Comparison of ENCODE assay signal across 22 mouse cellular contexts in genomic region chr2:29849041-29849440, GRCm38 (mm10). TPM values are rescaled to one million over a fixed set of nuclear protein-coding genes. Genes with fewer than 3 reads are reported as not detected.
A peak's percentile ranks its signal among the peaks of the same experiment; 100 is the strongest.
DNase-seq lines count a peak whose midpoint lies in the region; ATAC-seq lines count a peak whose summit lies in the region.
"Had no signal": no experiment of that assay in that cellular context is flagged by ENCODE, and none has a peak within 500 bp of the region (broad histone marks: within the 10 kb centered on the region; RNA-seq: fewer than 3 reads in every experiment).

No protein-coding gene starts in this region.

- DNase-seq in hindbrain, embryonic 10.5 days (ENCODE audit: low spot score), result no peak
- DNase-seq in CD4-positive helper T cell, adult 2 months (ENCODE audit: low read depth, low spot score), result peak; percentile 23
- peak; percentile 53 for DNase-seq in induced T-regulatory cell, adult 2 months (ENCODE audit: low read depth)
- no peak for DNase-seq in gastrocnemius, postnatal 36 days
- DNase-seq: cerebellum, adult 8-10 months; gastrocnemius, postnatal 10 days; heart, adult 2 months; heart, postnatal 36 days; kidney, postnatal 4 days; lung, postnatal 4 days; right cerebral cortex, postnatal 4 days had no signal

- peaks cover 48% of the 10 kb centered on the region for H3K27me3 ChIP-seq in hindbrain, embryonic 10.5 days (ENCODE audit: insufficient read depth, poor library complexity, severe bottlenecking)
- H3K27me3 ChIP-seq in hindbrain, embryonic 16.5 days (replicated peaks; ENCODE audit: control insufficient read depth, insufficient read depth, low read length), result no peaks in the 10 kb centered on the region
- H3K27me3 ChIP-seq in midbrain, embryonic 12.5 days, result 0 out of 2 replicates have a peak, but pooled peaks cover 10% of the 10 kb centered on the region
- no peaks in the 10 kb centered on the region; the same call in 1 of the 2 replicates for H3K27me3 ChIP-seq in midbrain, embryonic 16.5 days (ENCODE audit: control insufficient read depth, insufficient read depth, low read depth, low read length)
- peaks cover 33% of the 10 kb centered on the region for H3K27me3 ChIP-seq in intestine, embryonic 15.5 days (replicated peaks)
- H3K27me3 ChIP-seq: CH12.LX had no signal

- WGBS in hindbrain, embryonic 10.5 days, result 45% methylated on average over 8 of the region's 8 CpGs
- WGBS in hindbrain, embryonic 16.5 days, result 31% methylated on average over 8 of the region's 8 CpGs
- 45% methylated on average over 8 of the region's 8 CpGs for WGBS in midbrain, embryonic 12.5 days
- 42% methylated on average over 8 of the region's 8 CpGs for WGBS in midbrain, embryonic 16.5 days
- 73% methylated on average over 8 of the region's 8 CpGs for WGBS in intestine, embryonic 15.5 days

- H3K4me2 ChIP-seq in hindbrain, embryonic 16.5 days (ENCODE audit: low read length), result no peak overlapping the region
- H3K4me2 ChIP-seq in midbrain, embryonic 12.5 days (replicated peaks), result no peak overlapping the region
- H3K4me2 ChIP-seq in midbrain, embryonic 16.5 days (ENCODE audit: low read length), result no peak overlapping the region
- H3K4me2 ChIP-seq in intestine, embryonic 15.5 days (replicated peaks), result no peak overlapping the region
- H3K4me2 ChIP-seq: forebrain, embryonic 12.5 days; kidney, embryonic 15.5 days; limb, embryonic 13.5 days; lung, embryonic 15.5 days had no signal

- no peak overlapping the region for H3K9ac ChIP-seq in hindbrain, embryonic 16.5 days (ENCODE audit: low read depth, low read length)
- H3K9ac ChIP-seq in midbrain, embryonic 12.5 days (replicated peaks), result peak overlapping the region; percentile 8; the same call in 1 of the 2 replicates
- no peak overlapping the region for H3K9ac ChIP-seq in midbrain, embryonic 16.5 days (ENCODE audit: low read depth, low read length)
- H3K9ac ChIP-seq in intestine, embryonic 15.5 days, result no peak overlapping the region
- H3K9ac ChIP-seq: forebrain, embryonic 12.5 days; kidney, embryonic 15.5 days; limb, embryonic 13.5 days; liver, embryonic 14.5 days; lung, embryonic 15.5 days had no signal

- no peaks in the 10 kb centered on the region for H3K9me3 ChIP-seq in hindbrain, embryonic 10.5 days
- no peaks in the 10 kb centered on the region for H3K9me3 ChIP-seq in hindbrain, embryonic 16.5 days (ENCODE audit: control insufficient read depth, low read length)
- no peaks in the 10 kb centered on the region for H3K9me3 ChIP-seq in midbrain, embryonic 12.5 days
- H3K9me3 ChIP-seq in midbrain, embryonic 16.5 days (replicated peaks; ENCODE audit: control insufficient read depth, low read length, poor library complexity, severe bottlenecking), result no peaks in the 10 kb centered on the region
- H3K9me3 ChIP-seq in intestine, embryonic 15.5 days, result no peaks in the 10 kb centered on the region
- H3K9me3 ChIP-seq: forebrain, embryonic 12.5 days; kidney, embryonic 15.5 days; limb, embryonic 13.5 days; lung, embryonic 15.5 days had no signal

- peak overlapping the region; percentile 100 for H3K27ac ChIP-seq in hindbrain, embryonic 10.5 days
- no peak overlapping the region for H3K27ac ChIP-seq in hindbrain, embryonic 16.5 days (ENCODE audit: low read depth, low read length)
- H3K27ac ChIP-seq in midbrain, embryonic 12.5 days (replicated peaks), result no peak overlapping the region
- H3K27ac ChIP-seq in midbrain, embryonic 16.5 days (ENCODE audit: low read length), result no peak overlapping the region
- H3K27ac ChIP-seq in intestine, embryonic 15.5 days, result no peak overlapping the region
- H3K27ac ChIP-seq: forebrain, embryonic 12.5 days; heart, adult 2 months; kidney, embryonic 15.5 days; limb, embryonic 13.5 days; liver, embryonic 14.5 days; lung, embryonic 15.5 days had no signal

- H3K4me3 ChIP-seq in hindbrain, embryonic 10.5 days, result no peak overlapping the region
- H3K4me3 ChIP-seq in hindbrain, embryonic 16.5 days (ENCODE audit: low read length), result no peak overlapping the region
- no peak overlapping the region for H3K4me3 ChIP-seq in midbrain, embryonic 12.5 days
- no peak overlapping the region for H3K4me3 ChIP-seq in midbrain, embryonic 16.5 days (ENCODE audit: low read depth, low read length)
- H3K4me3 ChIP-seq in intestine, embryonic 15.5 days (replicated peaks), result no peak overlapping the region
- H3K4me3 ChIP-seq: forebrain, embryonic 12.5 days; heart, adult 2 months; kidney, embryonic 15.5 days; limb, embryonic 13.5 days; lung, embryonic 15.5 days had no signal

- no peak for ATAC-seq in hindbrain, embryonic 16.5 days
- ATAC-seq in midbrain, embryonic 12.5 days (ENCODE audit: low FRiP score, low read depth), result no peak
- no peak for ATAC-seq in midbrain, embryonic 16.5 days
- no peak for ATAC-seq in intestine, embryonic 15.5 days
- ATAC-seq: intestine, postnatal 0 days had no signal

- peaks cover 97% of the 10 kb centered on the region for H3K4me1 ChIP-seq in hindbrain, embryonic 10.5 days (replicated peaks)
- H3K4me1 ChIP-seq in hindbrain, embryonic 16.5 days (ENCODE audit: control insufficient read depth, insufficient read depth, low read depth, low read length), result peaks cover 32% of the 10 kb centered on the region
- peaks cover 54% of the 10 kb centered on the region for H3K4me1 ChIP-seq in midbrain, embryonic 12.5 days
- peaks cover 22% of the 10 kb centered on the region; the same call in 1 of the 2 replicates for H3K4me1 ChIP-seq in midbrain, embryonic 16.5 days (ENCODE audit: control insufficient read depth, insufficient read depth, low read length)
- H3K4me1 ChIP-seq in intestine, embryonic 15.5 days (replicated peaks), result peaks cover 10% of the 10 kb centered on the region

- H3K36me3 ChIP-seq in hindbrain, embryonic 10.5 days, result peaks cover 18% of the 10 kb centered on the region
- H3K36me3 ChIP-seq in hindbrain, embryonic 16.5 days (ENCODE audit: control insufficient read depth, insufficient read depth, low read length), result no peaks in the 10 kb centered on the region
- no peaks in the 10 kb centered on the region for H3K36me3 ChIP-seq in midbrain, embryonic 12.5 days
- no peaks in the 10 kb centered on the region for H3K36me3 ChIP-seq in midbrain, embryonic 16.5 days (ENCODE audit: control insufficient read depth, insufficient read depth, low read length)
- peaks cover 7% of the 10 kb centered on the region; the same call in 1 of the 2 replicates for H3K36me3 ChIP-seq in intestine, embryonic 15.5 days
- H3K36me3 ChIP-seq: forebrain, embryonic 12.5 days had no signal

- intact Hi-C loops in gastrocnemius, postnatal 36 days (cut with DNase I), result no loop called here

RNA-seq across cellular contexts. Expression of gene Cercam, which starts 19.9 kb away (rescaled TPM):
- 49.1 and 56.2 TPM in 2 replicates for polyA plus RNA-seq in hindbrain, embryonic 10.5 days (2016; fragmentation: Nextera tagmentation; extraction: Ambion mirVana)
- polyA plus RNA-seq in hindbrain, embryonic 16.5 days (2015; fragmentation: Nextera tagmentation; extraction: Ambion mirVana), result 22.6 and 25.8 TPM in 2 replicates
- 22.3 and 22.6 TPM in 2 replicates for polyA plus RNA-seq in midbrain, embryonic 12.5 days (2016; fragmentation: Nextera tagmentation; extraction: Ambion mirVana)
- polyA plus RNA-seq in midbrain, embryonic 16.5 days (2015; fragmentation: Nextera tagmentation; extraction: Ambion mirVana), result 15.1 and 21.2 TPM in 2 replicates
- 23.7 and 24.2 TPM in 2 replicates for polyA plus RNA-seq in intestine, embryonic 15.5 days (2015; fragmentation: Nextera tagmentation; extraction: Ambion mirVana)
- total RNA-seq in gastrocnemius, postnatal 36 days (2021), result 1 to 10 TPM; 5.4 to 5.7 TPM

RNA-seq across cellular contexts. Expression of gene Urm1, which starts 29.2 kb away (rescaled TPM):
- 23.8 and 25.0 TPM in 2 replicates for polyA plus RNA-seq in hindbrain, embryonic 10.5 days (2016; fragmentation: Nextera tagmentation; extraction: Ambion mirVana)
- polyA plus RNA-seq in hindbrain, embryonic 16.5 days (2015; fragmentation: Nextera tagmentation; extraction: Ambion mirVana), result 27.4 and 31.4 TPM in 2 replicates
- 15.3 and 19.0 TPM in 2 replicates for polyA plus RNA-seq in midbrain, embryonic 12.5 days (2016; fragmentation: Nextera tagmentation; extraction: Ambion mirVana)
- 21.8 and 29.9 TPM in 2 replicates for polyA plus RNA-seq in midbrain, embryonic 16.5 days (2015; fragmentation: Nextera tagmentation; extraction: Ambion mirVana)
- 23.8 and 26.4 TPM in 2 replicates for polyA plus RNA-seq in intestine, embryonic 15.5 days (2015; fragmentation: Nextera tagmentation; extraction: Ambion mirVana)
- total RNA-seq in gastrocnemius, postnatal 36 days (2021), result 10 to 100 TPM; 24.0 to 29.2 TPM

RNA-seq across cellular contexts. Expression of gene Odf2, which starts 40.0 kb away (rescaled TPM):
- 111 and 114 TPM in 2 replicates for polyA plus RNA-seq in hindbrain, embryonic 10.5 days (2016; fragmentation: Nextera tagmentation; extraction: Ambion mirVana)
- 61.0 and 61.2 TPM in 2 replicates for polyA plus RNA-seq in hindbrain, embryonic 16.5 days (2015; fragmentation: Nextera tagmentation; extraction: Ambion mirVana)
- 108 and 110 TPM in 2 replicates for polyA plus RNA-seq in midbrain, embryonic 12.5 days (2016; fragmentation: Nextera tagmentation; extraction: Ambion mirVana)
- 66.2 and 69.9 TPM in 2 replicates for polyA plus RNA-seq in midbrain, embryonic 16.5 days (2015; fragmentation: Nextera tagmentation; extraction: Ambion mirVana)
- polyA plus RNA-seq in intestine, embryonic 15.5 days (2015; fragmentation: Nextera tagmentation; extraction: Ambion mirVana), result 43.0 and 44.9 TPM in 2 replicates
- total RNA-seq in gastrocnemius, postnatal 36 days (2021), result 10 to 100 TPM; 10.2 to 11.1 TPM

RNA-seq across cellular contexts. Expression of gene Slc27a4, which starts 46.6 kb away (rescaled TPM):
- 18.3 and 24.7 TPM in 2 replicates for polyA plus RNA-seq in hindbrain, embryonic 10.5 days (2016; fragmentation: Nextera tagmentation; extraction: Ambion mirVana)
- polyA plus RNA-seq in hindbrain, embryonic 16.5 days (2015; fragmentation: Nextera tagmentation; extraction: Ambion mirVana), result 45.9 and 47.9 TPM in 2 replicates
- polyA plus RNA-seq in midbrain, embryonic 12.5 days (2016; fragmentation: Nextera tagmentation; extraction: Ambion mirVana), result 26.2 and 27.8 TPM in 2 replicates
- 42.6 and 43.2 TPM in 2 replicates for polyA plus RNA-seq in midbrain, embryonic 16.5 days (2015; fragmentation: Nextera tagmentation; extraction: Ambion mirVana)
- 31.8 and 35.2 TPM in 2 replicates for polyA plus RNA-seq in intestine, embryonic 15.5 days (2015; fragmentation: Nextera tagmentation; extraction: Ambion mirVana)
- total RNA-seq in gastrocnemius, postnatal 36 days (2021), result 1 to 10 TPM; 7.1 to 7.5 TPM

Comparison
In these comparisons a context has a peak if more than half of its experiments do, and no peak if none do; other contexts are left out.
1. DNase-seq: peak in CD4-positive helper T cell, adult 2 months (single experiment) and induced T-regulatory cell, adult 2 months (single experiment); none in hindbrain, embryonic 10.5 days (single experiment) and gastrocnemius, postnatal 36 days (0 of 2).